8 mouse cellular contexts compared by ENCODE assay signal in the genomic region with DNA sequence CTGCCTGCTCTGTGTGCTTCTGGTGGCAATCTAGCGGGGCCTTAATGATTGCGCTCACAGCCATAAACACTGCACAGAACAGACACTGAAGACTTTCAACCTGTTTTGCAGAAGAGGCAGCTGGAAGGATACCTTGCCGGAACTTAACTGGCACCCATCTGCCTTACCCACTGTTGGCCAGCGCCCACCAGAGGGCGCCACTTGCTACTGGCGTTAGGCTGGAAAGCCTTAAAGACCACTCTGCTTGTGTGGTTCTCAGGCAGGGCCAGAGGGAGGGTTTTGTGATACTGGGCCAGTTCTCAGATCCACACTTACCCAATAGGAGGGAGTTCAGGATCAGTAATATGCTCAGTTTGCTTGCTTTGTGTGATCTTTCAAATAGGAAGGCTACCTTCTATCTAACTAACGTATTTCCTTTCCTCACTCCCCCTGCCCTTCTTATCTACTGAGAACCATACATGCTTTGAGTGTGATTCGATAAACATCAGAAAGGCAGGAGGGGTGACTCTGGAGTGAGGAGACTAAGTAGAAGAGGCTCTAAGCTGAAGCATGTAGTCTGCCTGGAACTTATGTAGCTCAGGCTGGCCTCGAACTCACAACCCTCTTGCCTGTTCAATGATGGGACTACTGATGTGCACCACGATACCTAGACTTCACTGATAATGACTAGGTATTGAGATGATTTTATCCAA.
DNase-seq lines count a peak whose midpoint lies in the region.

No protein-coding gene starts in this region.

- peak; percentile 47 to 81 for DNase-seq in heart, adult 18-20 months
- no peak for DNase-seq in heart, adult 8-10 months (ENCODE audit: low spot score)
- DNase-seq in Muller cell, postnatal 12 days (ENCODE audit: inconsistent ontology term) = peak; percentile 55
- DNase-seq in cerebellum, adult 9-10 months = peak; percentile 65
- peak; percentile 48 to 72 for DNase-seq in frontal cortex, postnatal 36 days (ENCODE audit: low spot score in 2 of 2)
- peak; percentile 42 to 48 for DNase-seq in layer of hippocampus, postnatal 14 days (ENCODE audit: low spot score in 2 of 2)
- peak; percentile 83 for DNase-seq in lung, postnatal 36 days
- DNase-seq in spleen, postnatal 10 days (ENCODE audit: low spot score in 2 of 2) = peak; percentile 61 to 87
